Mouse (Mus musculus) WW6 (cell line): ENCODE data around the gene Ostm1.

Experiments used
- DNase-seq: peaks from one replicate; pipeline ENCODE4 v3.0.0-alpha.2; 2013; ENCODE audit warnings: low read depth, low spot score

Gene Ostm1

DNA sequence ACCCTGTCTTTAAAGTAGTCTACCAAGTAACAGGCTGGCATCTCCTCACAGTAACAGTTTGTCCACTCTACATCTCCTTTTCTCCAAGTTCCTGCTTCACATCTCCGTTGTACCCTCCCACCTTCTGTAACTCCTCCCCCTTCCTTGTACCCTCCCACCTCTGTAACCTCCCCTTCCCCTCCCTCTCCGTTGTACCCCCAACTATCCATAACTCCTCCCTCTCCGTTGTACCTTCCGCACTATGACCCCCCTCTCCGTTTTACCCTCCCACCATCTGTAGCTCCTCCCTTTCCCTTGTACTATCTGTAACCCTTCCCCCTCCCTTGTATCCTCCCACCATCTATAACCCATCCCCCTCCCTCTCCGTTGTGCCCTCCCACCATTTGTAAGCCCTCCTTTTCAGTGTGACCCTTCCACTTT, 97.0 kb downstream of the Ostm1 start:
- DNase-seq, result peak; percentile 46

GRCm38 (mm10) chr10:42682421-42682820, 98.8 kb downstream of the Ostm1 start:
- no peak for DNase-seq

- DNase-seq, result no peak
Observed at GRCm38 (mm10) chr10:42687873-42688272, 104.3 kb downstream of the Ostm1 start.

DNA sequence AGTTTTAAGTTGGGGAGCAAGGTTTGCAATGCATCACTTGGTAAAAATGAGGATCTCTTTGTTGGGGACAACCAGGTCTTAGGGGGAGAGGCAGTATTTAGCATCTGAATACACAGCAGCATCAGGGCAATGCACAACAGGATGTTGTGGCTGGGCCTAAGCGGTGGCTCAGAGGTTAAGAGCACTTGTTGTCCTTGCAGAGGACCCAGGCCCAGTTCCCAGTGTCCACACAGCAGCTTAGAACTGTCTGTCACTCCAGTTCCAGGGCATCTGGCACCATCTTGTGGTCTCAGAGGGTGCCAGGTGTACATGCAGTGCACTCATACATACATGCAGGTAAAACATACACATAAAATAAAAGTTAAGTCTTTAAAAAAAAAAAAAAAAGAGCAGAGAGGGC, 106.1 kb downstream of the Ostm1 start:
- no peak for DNase-seq

- no peak for DNase-seq
Observed at GRCm38 (mm10) chr10:42690233-42691028, 106.8 kb downstream of the Ostm1 start.

DNA sequence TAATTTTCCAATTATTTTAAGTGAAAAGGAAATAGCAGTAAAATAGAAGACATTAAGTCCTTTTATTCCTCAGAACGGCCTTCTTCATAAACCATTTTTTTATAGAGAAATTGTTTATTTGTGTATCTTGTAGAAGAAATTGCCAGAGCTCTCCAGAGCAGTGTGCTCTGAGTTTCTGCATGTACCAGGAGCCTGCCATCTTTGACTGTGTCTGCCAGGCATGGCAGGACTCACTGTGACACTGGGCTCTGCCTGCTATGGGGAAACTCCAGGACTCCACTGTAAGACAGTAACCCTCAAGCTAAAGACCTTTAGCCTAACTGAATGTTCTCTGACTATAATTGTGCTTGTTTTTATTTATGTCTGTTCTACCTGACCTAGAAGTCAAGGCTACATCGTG, 107.4 kb downstream of the Ostm1 start:
- no peak for DNase-seq

GRCm38 (mm10) chr10:42692095-42692494, 108.5 kb downstream of the Ostm1 start:
- no peak for DNase-seq

DNA sequence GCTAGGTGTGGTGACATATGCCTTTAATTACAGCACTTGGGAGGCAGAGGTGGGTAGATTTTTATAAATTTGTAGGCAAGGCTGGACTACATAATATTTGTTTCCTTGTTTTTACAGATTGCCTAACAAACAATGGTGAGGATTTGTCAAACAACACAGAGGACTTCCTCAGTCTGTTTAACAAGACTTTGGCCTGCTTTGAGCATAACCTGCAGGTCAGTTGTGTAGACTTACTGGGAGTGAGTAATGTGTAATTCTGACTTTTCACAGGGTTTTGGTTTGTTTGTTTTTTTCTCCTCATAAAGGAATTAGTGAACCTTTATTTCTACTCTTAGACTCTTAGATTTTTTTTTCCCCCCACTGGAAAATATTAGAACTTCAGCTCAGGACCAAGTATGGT, 109.2 kb downstream of the Ostm1 start:
- DNase-seq, result no peak

DNA sequence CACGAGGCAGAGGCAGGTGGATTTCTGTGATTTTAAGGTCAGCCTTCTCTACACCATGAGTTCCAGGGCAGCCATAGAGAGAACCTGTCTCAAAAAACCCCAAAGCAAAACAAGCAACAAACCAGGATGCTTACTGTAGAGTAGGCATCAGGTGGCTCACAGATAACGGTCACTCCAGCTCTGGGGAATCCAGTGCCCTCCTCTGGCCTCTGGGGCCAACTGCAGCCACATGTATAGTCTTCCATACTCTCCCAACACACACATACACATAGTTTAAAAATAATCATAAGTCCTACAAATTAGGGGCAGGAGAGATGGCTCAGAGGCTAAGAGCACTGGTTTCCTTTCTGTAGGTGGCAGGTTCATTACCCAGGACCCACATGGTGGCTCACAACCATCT, 109.9 kb downstream of the Ostm1 start:
- DNase-seq, result no peak

DNA sequence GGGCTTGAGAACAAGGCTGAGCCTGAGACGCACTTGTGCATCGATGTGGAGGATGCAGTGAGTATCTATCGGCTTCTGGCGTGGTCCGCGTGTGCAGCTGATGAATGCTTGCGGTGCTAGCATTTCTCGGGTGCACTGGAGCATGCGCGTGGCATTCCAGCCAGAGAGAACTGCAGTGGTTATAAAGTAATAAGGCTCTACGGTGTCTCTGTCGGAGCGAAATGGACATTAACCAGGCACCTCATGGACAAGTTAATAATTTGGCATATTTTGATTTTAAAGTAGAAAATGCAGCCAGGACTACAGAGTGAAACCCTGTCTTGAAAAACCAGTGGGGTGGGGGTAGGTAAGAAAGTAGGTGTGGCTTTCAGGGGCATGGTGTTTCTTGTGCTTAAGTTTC, 112.7 kb downstream of the Ostm1 start:
- no peak for DNase-seq

DNA sequence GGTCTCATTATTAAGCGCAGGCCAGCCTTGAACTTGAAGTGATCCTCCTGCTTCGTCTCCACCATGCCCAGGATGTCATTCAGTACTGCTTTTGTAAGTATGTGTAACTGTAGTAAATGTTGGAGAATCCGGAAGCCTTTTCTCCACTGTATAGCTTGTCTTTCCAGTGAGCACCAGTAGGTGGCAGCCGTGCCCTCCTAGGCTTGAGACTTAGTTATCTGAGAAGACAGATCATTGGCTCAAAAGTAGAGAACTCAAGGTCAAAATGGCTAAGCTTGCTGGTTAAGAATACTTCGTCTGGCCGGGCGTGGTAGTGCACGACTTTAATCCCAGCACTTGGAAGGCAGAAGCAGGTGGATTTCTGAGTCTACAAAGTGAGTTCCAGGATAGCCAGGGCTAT, 113.4 kb downstream of the Ostm1 start:
- peak; percentile 48 for DNase-seq

- no peak for DNase-seq
Observed at GRCm38 (mm10) chr10:42698375-42698774, 114.8 kb downstream of the Ostm1 start.

GRCm38 (mm10) chr10:42698994-42699393, 115.4 kb downstream of the Ostm1 start:
- DNase-seq, result no peak

GRCm38 (mm10) chr10:42702111-42702510, 118.5 kb downstream of the Ostm1 start:
- no peak for DNase-seq

DNA sequence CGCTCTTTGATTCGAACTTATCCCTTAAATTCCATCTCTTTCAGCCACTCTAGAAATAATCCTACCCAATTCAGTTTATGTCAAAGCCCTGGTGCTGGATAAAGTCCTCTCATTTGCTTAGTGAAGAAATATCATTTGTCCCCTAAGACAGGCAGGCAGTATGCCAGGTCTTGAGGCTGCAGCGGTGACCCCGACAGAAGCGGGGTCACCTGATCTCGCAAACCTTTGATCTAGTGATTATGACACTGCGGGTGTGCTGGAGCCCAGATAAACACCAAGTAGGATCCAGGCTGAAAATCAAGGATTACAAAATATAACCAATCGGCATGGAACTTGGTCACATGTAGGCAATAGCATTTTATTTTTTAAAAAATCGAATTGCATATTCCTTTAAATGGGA, 131.1 kb downstream of the Ostm1 start:
- DNase-seq, result no peak

GRCm38 (mm10) chr10:42715366-42716035, 131.9 kb downstream of the Ostm1 start:
- no peak for DNase-seq

GRCm38 (mm10) chr10:42722116-42722515, 138.5 kb downstream of the Ostm1 start:
- no peak for DNase-seq

DNA sequence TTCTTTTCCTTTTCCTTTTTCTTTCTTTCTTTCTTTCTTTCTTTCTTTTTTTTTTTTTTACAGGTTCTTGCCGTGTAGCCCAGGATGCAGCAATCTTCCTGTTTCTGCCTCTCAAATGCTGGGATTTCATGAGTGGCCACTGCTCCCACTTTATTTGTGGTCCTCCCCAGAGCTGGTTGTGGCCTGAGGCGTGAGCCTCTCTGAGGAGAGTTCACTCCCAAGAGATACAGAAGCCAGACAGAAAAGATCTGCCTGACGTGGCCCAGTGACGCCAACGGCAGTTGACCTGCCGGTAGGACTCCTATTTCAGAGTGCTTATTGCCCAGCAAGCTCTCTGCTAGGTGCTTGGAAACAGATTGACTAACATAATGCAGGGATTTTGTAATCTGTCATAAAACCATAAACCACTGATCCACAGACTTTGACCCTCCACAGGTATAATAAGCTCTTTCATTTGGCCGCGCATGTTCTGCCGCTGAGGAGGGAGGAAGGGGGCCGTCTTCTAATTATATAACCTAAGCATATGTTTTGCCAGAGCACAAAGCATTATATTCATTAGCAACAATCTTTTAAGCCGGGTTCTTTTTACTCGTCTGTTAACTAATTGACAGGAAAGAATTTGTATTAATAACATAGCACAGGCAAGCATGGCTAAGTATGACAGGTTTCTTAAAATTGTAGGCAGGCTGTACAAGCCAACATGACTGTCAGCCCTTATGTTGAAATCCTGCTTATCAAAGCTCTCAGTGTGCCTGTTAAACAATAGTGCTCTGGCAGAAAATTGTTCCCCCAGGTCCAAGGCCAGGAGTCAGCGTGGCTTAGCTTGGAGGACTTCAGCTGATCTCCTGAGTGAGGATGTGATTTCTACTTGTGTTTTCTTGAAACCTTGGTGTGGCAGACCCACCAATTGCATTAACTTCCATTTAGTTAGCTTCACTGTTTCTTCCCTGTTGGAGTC, 139.9 kb downstream of the Ostm1 start:
- no peak for DNase-seq

DNA sequence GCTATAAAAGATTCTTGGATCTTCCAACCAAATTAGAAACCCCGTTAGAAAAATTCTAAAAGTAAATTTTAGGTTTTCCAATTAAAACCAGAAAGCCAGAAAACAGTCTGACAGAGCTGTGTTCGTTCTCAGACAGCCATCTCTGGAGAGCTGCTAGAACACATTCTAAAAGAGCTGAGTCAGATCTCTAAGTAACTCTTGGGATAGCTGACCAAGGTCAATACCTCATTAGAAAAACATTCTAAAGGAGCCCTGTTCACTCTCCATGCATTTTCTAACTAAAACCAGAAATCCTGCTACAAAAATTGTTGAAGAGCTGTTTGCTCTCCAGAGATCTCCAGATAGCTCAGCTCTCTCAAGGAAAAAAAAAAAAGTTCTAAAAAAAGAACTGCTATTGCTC, 146.0 kb downstream of the Ostm1 start:
- no peak for DNase-seq

- no peak for DNase-seq
Observed at GRCm38 (mm10) chr10:42734546-42735060, 151.0 kb downstream of the Ostm1 start.

DNA sequence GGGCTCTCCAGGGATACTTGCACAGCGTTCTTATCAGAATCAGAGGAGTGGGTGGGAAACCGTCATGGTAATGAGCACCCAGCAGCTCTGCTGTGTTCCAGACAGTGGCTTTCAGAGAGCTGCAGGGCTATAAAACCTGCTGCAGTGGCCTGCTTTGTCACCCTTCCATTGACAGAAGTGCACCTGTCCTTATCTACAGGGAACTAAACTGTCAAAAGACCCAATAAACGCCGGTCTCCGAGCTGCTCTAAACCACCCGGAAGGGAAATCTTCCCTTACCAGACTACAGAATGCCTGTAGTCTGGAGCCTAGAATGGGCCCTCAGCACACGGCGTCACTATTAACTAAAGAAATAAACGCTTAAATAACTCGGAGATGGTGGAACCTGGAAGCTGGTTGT, 168.2 kb downstream of the Ostm1 start:
- no peak for DNase-seq
